Mouse (Mus musculus) large intestine, adult 2 months (tissue): ENCODE results near the gene Edem3. TPM values are rescaled to one million over a fixed set of nuclear protein-coding genes. Genes with fewer than 3 reads are reported as not detected.

Experiments used
- DNase-seq: peaks from one replicate; pipeline ENCODE4 v3.0.0-alpha.2; 2012; ENCODE audit warnings: low read depth, low spot score
- WGBS: fragments of 180-500 bp; shearing (Covaris S2); methylation state at CpG from one replicate; pipeline ENCODE4 v1.1.7; 2018; 5-methylcytosine and 5-hydroxymethylcytosine counted together
- polyA plus RNA-seq: library from polyadenylated mRNA; depleted of rRNA; stranded (reverse); fragments of >200 nt; gene quantifications from 2 replicates; pipeline ENCODE4 v1.2.3, GENCODE M21; 2012; rRNA removed

The Edem3 gene
- polyA plus RNA-seq, 1 experiment = 4.3 TPM

DNA sequence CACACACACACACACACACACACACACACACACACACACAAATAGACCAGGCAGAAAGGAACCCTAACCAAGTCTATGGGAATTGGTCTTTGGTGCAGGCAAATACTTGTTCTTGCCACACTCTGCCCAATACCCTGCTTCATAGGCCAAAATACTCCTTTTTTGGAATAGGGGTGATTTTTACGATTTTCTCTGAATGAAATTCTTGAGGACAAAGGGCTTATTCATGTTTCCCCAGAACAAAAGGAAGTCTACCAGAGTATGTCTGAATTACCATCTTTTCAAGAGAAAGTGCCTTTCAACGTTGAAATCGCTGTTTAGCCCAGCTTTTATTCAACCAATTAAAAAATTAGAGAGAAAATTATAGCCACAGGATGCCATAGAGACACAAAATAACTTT is 96.8 kb downstream of the Edem3 start:
- WGBS = 71% methylated on average over 3 of the region's 3 CpGs
- DNase-seq = no peak

GRCm38 (mm10) chr1:151855561-151855960 is 100.4 kb downstream of the Edem3 start:
- 39% methylated on average over 1 of the region's 1 CpGs for WGBS
- DNase-seq = no peak

DNA sequence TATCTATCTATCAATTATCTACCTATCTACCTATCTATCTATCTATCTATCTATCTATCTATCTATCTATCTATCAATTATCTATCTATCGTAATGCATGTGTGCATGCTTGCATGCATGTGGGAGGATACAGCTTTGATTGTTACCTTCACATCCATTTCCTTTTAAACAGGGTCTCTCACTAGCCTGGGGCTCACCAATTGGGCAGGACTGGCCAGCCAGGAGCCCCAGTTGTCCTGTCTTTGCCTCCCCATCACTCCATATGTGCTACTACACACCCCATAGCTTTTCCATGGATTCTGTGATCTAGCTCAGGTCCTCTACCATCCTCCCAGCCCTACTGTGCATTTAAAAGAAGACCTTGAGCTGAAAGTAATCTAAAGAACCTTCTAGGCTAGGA is 103.3 kb downstream of the Edem3 start:
- WGBS = 98% methylated on average over 1 of the region's 1 CpGs
- DNase-seq = no peak

DNA sequence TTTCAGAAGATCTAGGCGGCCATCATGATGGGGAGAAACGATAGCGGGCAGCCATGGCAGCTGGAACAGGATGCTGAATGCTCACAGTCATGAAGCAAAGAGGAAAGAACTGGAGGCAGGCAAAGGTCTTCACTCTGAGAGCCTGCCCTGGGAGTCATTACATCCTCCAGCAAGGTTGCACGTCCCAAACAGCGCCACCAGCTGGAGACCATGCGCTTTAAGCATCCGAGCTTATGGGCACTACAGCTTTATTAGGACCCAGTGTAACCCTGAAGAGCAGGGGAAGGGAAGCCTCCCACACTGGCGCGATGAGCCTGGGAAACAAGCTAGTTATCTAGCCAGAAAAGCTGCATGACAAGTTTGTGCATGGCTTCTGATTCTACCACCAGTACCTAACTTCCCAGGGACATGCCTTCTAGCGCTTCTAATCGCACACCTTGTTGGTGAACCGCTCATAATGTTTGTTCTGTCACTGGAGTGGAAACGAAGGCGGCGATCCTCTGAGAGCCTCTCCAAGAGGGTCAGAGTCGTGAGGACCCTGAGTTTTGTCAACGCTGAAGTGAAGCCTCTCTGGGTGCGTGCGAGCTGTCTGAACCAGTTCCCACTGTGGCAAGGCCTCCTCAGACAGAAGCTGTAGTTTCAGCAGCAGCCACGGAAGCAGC is 106.3 kb downstream of the Edem3 start:
- 46% methylated on average over 20 of the region's 20 CpGs for WGBS
- no peak for DNase-seq

- 59% methylated on average over 8 of the region's 8 CpGs for WGBS
- peak; percentile 52 for DNase-seq
Measured at GRCm38 (mm10) chr1:151862109-151862508, 106.9 kb downstream of the Edem3 start.

DNA sequence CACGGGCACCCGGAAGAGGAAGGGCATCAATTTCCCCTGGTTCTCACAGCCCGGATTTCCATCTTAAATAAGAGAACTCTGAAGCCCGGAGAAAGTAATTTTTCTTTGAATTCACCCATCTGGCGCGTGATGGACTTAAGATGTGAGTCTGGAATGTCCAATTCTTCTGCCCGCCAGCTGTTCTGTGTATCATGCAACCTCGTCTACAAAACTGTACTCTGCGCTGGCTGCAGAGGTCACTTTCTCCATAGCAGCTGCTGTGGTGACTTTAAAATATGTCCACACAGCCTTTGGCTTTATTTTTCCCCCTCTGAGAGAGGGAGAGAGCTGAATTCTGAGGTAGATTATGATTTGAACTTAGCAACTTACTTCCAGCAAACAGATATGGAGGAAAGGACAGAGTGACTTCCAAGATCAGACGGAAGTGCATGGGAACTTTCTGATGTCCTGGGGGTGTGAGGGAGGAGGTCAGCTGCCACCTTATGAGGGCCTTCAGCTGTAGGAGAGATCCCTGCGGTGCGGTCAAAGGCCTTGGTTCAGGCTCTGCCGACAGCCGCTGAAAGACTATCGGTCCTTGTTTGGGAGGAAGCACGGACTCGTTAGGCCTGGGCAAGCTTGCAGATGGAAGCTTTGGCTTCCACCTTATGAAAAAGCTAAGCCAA is 108.1 kb downstream of the Edem3 start:
- 77% methylated on average over 17 of the region's 17 CpGs for WGBS
- no peak for DNase-seq

DNA sequence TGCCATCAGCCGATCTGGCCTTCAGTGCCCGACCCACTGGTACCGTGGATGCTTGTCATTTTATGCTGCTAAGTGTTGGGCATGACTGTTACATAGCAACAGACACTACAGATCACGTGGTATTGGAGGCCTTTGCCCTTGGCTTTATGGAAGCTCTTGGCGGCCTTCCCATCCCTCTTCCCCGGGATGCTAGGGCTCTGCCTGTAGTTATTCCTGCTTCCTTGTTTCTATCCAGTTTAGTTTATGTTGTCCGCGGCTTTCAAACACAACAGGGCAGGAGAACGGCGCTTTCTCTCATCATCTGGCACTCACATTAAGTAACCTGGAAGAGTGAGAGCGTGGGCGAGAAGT is 108.6 kb downstream of the Edem3 start:
- 40% methylated on average over 12 of the region's 12 CpGs for WGBS
- peak; percentile 53 for DNase-seq

GRCm38 (mm10) chr1:151864326-151864725 is 109.2 kb downstream of the Edem3 start:
- no peak for DNase-seq
- WGBS = 88% methylated on average over 6 of the region's 6 CpGs

Other genes starting within 250 kb of the Edem3 start
- 6.7 and 10.1 TPM in 2 replicates for gene Fam129a, start 184.2 kb upstream of the Edem3 start, polyA plus RNA-seq